Mouse (Mus musculus): ENCODE results near the gene BC055324. TPM values are rescaled to one million over a fixed set of nuclear protein-coding genes. Genes with fewer than 3 reads are reported as not detected.
A peak's percentile ranks its signal among the peaks of the same experiment; 100 is the strongest.

BC055324 gene
- total RNA-seq, 1 experiment from 2014 or later, result 18.5 TPM

- ATAC-seq (replicated peaks in 1 of 2; ENCODE audit: insufficient read depth in 1 of 2, low FRiP score in 2 of 2, low TSS enrichment in 1 of 2, low read depth in 1 of 2, poor library complexity in 2 of 2, severe bottlenecking in 2 of 2), result no peak
Observed at GRCm38 (mm10) chr1:163907007-163907811, 87.4 kb downstream of the BC055324 start.

- no peak for ATAC-seq (replicated peaks in 1 of 2; ENCODE audit: insufficient read depth in 1 of 2, low FRiP score in 2 of 2, low TSS enrichment in 1 of 2, low read depth in 1 of 2, poor library complexity in 2 of 2, severe bottlenecking in 2 of 2)
Observed at GRCm38 (mm10) chr1:163903411-163903810, 91.2 kb downstream of the BC055324 start.

GRCm38 (mm10) chr1:163900168-163900567 is 94.4 kb downstream of the BC055324 start:
- ATAC-seq (replicated peaks in 1 of 2; ENCODE audit: insufficient read depth in 1 of 2, low FRiP score in 2 of 2, low TSS enrichment in 1 of 2, low read depth in 1 of 2, poor library complexity in 2 of 2, severe bottlenecking in 2 of 2), result no peak

- no peak for ATAC-seq (replicated peaks in 1 of 2; ENCODE audit: insufficient read depth in 1 of 2, low FRiP score in 2 of 2, low TSS enrichment in 1 of 2, low read depth in 1 of 2, poor library complexity in 2 of 2, severe bottlenecking in 2 of 2)
Observed at GRCm38 (mm10) chr1:163899575-163899974, 95.0 kb downstream of the BC055324 start.

GRCm38 (mm10) chr1:163898291-163898764 is 96.3 kb downstream of the BC055324 start:
- peak; percentile 51 to 60 for ATAC-seq (replicated peaks in 1 of 2; ENCODE audit: insufficient read depth in 1 of 2, low FRiP score in 2 of 2, low TSS enrichment in 1 of 2, low read depth in 1 of 2, poor library complexity in 2 of 2, severe bottlenecking in 2 of 2)

Other genes with a start within 250 kb of the BC055324 start
- 17.8 and 19.2 TPM in 2 replicates for gene Kifap3, start 215.2 kb downstream of the BC055324 start, total RNA-seq (2017)
- 17.0 and 17.4 TPM in 2 replicates for gene Scyl3, start 65.7 kb downstream of the BC055324 start, total RNA-seq (2017)
- 14.0 and 24.2 TPM in 2 replicates for gene Mettl18, start 93 bp upstream of the BC055324 start, total RNA-seq (2017)
- gene Sele, start 53.4 kb upstream of the BC055324 start, total RNA-seq (2017), result not detected in 2 replicates
- gene Sell, start 67.2 kb upstream of the BC055324 start, total RNA-seq (2017), result 176 and 193 TPM in 2 replicates
- gene Selp, start 120.5 kb upstream of the BC055324 start, total RNA-seq (2017), result 4.6 and 5.0 TPM in 2 replicates
- gene F5, start 157.0 kb upstream of the BC055324 start, total RNA-seq (2017), result 1.2 and 5.4 TPM in 2 replicates